Mouse (Mus musculus): ENCODE measurements at regions not wholly inside any gene's neighbourhood (a gene's known extent, or its start where the extent isn't known, plus 50 kb on each side); places are given as distances from the start of the nearest gene placed in this dataset.

DNA sequence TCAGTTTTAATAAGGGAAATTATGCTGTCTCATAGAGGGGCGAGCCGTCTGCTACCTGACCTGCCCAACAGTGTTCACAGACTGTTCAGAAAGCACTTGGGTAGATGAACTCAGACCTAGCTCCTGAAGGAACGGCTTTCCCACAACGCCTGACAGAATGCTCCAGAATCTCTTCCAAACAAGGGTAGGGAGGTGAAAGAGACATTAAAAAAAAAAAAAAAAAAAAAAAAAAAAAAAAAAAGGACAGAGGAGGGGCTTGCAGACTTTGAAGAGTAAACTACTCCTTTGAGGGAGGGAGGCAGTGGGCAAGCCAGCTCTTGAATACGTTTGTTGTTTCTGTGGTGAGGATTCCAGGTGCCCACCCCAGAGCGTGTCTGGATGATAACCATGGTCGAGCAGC lies 81.6 kb downstream of the Cpn2 start:
- Histone ChIP-seq H3K27ac (ENCODE audit: insufficient read depth, low read depth, low read length) (peak overlapping the region; percentile 33; the same call in 1 of the 2 replicates), H3K4me3 (ENCODE audit: insufficient read depth, low read depth, low read length) (no peak overlapping the region), H3K36me3 (ENCODE audit: control insufficient read depth, insufficient read depth, low read length) (no peaks in the 10 kb centered on the region), H3K27me3 (replicated peaks; ENCODE audit: control insufficient read depth, insufficient read depth, low read length) (no peaks in the 10 kb centered on the region), H3K4me1 (ENCODE audit: control insufficient read depth, insufficient read depth, low read length) (peaks cover 22% of the 10 kb centered on the region)
- DNase-seq = no peak
- no peak for TF ChIP-seq POLR2A (IDR thresholded peaks at IDR 0.05; ENCODE audit: low read depth, low read length)
- TF ChIP-seq CTCF (conservative IDR thresholded peaks at IDR 0.05; ENCODE audit: insufficient read depth, insufficient read length, low read depth, low read length) = no peak
- WGBS = 76% methylated on average over 7 of the region's 7 CpGs

DNA sequence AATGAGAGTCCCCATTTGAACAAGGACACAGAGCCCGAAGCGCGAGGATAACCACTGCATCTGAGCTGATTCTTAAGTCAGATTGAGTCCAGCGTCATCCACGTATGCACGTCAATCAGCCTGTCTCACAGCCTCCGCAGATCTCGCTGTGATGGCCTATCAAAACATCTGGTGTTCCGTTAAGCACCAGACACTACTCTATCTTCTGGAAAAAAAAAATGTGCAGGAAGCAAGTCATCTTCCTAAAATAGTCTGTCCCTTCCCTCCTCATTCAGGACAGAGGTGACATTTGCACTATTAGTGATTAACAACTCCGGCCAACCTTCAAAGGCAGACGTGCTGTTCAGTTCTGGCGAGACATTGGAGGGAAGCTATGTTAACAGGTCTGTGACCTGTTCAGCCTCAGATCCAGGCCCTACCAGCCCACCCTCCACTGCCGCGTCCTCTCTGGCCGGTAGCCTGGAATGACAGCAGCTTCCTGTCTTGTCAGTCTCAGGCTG lies 81.0 kb downstream of the Cpn2 start:
- TF ChIP-seq CTCF (conservative IDR thresholded peaks at IDR 0.05; ENCODE audit: insufficient read depth, insufficient read length, low read depth, low read length) = no peak
- no peak for TF ChIP-seq POLR2A (IDR thresholded peaks at IDR 0.05; ENCODE audit: low read depth, low read length)
- Histone ChIP-seq H3K27me3 (replicated peaks; ENCODE audit: control insufficient read depth, insufficient read depth, low read length) (no peaks in the 10 kb centered on the region), H3K4me3 (ENCODE audit: insufficient read depth, low read depth, low read length) (no peak overlapping the region), H3K27ac (ENCODE audit: insufficient read depth, low read depth, low read length) (peak overlapping the region; percentile 85), H3K4me1 (ENCODE audit: control insufficient read depth, insufficient read depth, low read length) (peaks cover 22% of the 10 kb centered on the region), H3K36me3 (ENCODE audit: control insufficient read depth, insufficient read depth, low read length) (no peaks in the 10 kb centered on the region)
- peak; percentile 81 for DNase-seq
- WGBS = 65% methylated on average over 15 of the region's 15 CpGs

GRCm38 (mm10) chr16:30186701-30187270 lies 80.5 kb downstream of the Cpn2 start:
- Histone ChIP-seq H3K36me3 (ENCODE audit: control insufficient read depth, insufficient read depth, low read length) (no peaks in the 10 kb centered on the region), H3K4me3 (ENCODE audit: insufficient read depth, low read depth, low read length) (no peak overlapping the region), H3K27ac (ENCODE audit: insufficient read depth, low read depth, low read length) (peak overlapping the region; percentile 85), H3K4me1 (ENCODE audit: control insufficient read depth, insufficient read depth, low read length) (peaks cover 22% of the 10 kb centered on the region), H3K27me3 (replicated peaks; ENCODE audit: control insufficient read depth, insufficient read depth, low read length) (no peaks in the 10 kb centered on the region)
- 61% methylated on average over 10 of the region's 10 CpGs for WGBS
- no peak for TF ChIP-seq CTCF (conservative IDR thresholded peaks at IDR 0.05; ENCODE audit: insufficient read depth, insufficient read length, low read depth, low read length)
- TF ChIP-seq POLR2A (IDR thresholded peaks at IDR 0.05; ENCODE audit: low read depth, low read length) = no peak
- peak; percentile 52 for DNase-seq

- H3K4me1 ChIP-seq (ENCODE audit: control insufficient read depth, insufficient read depth, low read length) = peaks cover 22% of the 10 kb centered on the region
- peak; percentile 65 for DNase-seq
Measured at GRCm38 (mm10) chr16:30187400-30187799, 79.9 kb downstream of the Cpn2 start.

DNA sequence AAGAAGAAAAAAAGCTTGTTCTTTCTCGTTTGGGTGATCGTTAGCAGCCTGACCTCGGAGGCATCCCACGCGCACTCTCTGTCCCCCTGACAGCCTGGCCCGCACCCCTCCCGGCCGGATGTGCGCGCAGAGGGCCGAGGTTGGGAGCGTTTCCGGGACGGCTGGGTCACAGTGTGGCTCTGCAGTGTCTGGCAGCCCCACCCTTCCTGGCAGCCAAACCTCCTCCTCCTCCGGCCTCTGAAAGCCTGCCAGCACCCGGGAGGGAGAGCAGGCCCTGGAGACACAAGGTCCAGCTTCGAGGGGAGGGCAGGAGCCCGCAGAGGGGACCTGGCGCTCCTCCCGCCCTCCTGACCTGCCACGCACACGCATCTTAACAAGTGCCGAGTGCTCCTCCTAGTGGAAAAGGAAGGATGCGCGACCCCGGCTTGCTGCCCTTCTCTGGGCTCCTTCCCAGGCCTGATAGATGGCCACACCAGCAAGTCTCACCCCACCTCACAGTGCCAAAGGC lies 79.3 kb downstream of the Cpn2 start:
- Histone ChIP-seq H3K4me3 (ENCODE audit: insufficient read depth, low read depth, low read length) (peak overlapping the region; percentile 5), H3K27me3 (replicated peaks; ENCODE audit: control insufficient read depth, insufficient read depth, low read length) (no peaks in the 10 kb centered on the region), H3K4me1 (ENCODE audit: control insufficient read depth, insufficient read depth, low read length) (peaks cover 22% of the 10 kb centered on the region)

More at GRCm38 (mm10) chr16:30187400-30187799, 79.9 kb downstream of the Cpn2 start:
- peak overlapping the region; percentile 85 for H3K27ac ChIP-seq (ENCODE audit: insufficient read depth, low read depth, low read length)
- TF ChIP-seq CTCF (conservative IDR thresholded peaks at IDR 0.05; ENCODE audit: insufficient read depth, insufficient read length, low read depth, low read length) (no peak), POLR2A (IDR thresholded peaks at IDR 0.05; ENCODE audit: low read depth, low read length) (no peak)
- H3K27me3 ChIP-seq (replicated peaks; ENCODE audit: control insufficient read depth, insufficient read depth, low read length) = no peaks in the 10 kb centered on the region
- no peaks in the 10 kb centered on the region for H3K36me3 ChIP-seq (ENCODE audit: control insufficient read depth, insufficient read depth, low read length)
- peak overlapping the region; percentile 5 for H3K4me3 ChIP-seq (ENCODE audit: insufficient read depth, low read depth, low read length)
- 15% methylated on average over 9 of the region's 9 CpGs for WGBS

GRCm38 (mm10) chr16:30188769-30189430 lies 78.4 kb downstream of the Cpn2 start:
- 17% methylated on average over 8 of the region's 8 CpGs for WGBS

More for the DNA sequence above, 79.3 kb downstream of the Cpn2 start:
- peak; percentile 99 for DNase-seq
- WGBS = under 1% methylated on average over 26 of the region's 26 CpGs
- H3K27ac ChIP-seq (ENCODE audit: insufficient read depth, low read depth, low read length) = peak overlapping the region; percentile 85
- H3K36me3 ChIP-seq (ENCODE audit: control insufficient read depth, insufficient read depth, low read length) = no peaks in the 10 kb centered on the region
- no peak for TF ChIP-seq POLR2A (IDR thresholded peaks at IDR 0.05; ENCODE audit: low read depth, low read length)
- TF ChIP-seq CTCF (conservative IDR thresholded peaks at IDR 0.05; ENCODE audit: insufficient read depth, insufficient read length, low read depth, low read length) = peak; percentile 86

DNA sequence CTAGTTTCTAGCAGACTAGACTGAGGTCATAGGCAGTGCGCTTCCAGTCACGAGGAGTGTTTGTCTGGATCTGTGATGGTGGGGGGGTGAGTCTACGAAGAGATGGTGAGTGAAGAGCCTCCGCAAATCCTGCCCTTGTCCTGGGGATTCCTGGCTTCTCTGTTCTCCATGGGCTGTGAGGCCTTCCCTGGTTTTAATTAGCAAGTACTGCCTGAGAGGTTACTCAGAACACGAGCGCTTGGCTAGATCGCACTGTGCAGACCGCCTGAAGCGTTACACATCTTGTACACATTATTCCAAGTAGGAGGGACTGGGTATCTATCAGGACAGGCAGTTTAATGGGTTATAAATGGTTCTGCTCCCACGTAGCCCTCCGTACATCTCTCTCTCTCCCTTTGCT lies 76.9 kb downstream of the Cpn2 start:
- H3K27ac ChIP-seq (ENCODE audit: insufficient read depth, low read depth, low read length) = no peak overlapping the region
- H3K27me3 ChIP-seq (replicated peaks; ENCODE audit: control insufficient read depth, insufficient read depth, low read length) = no peaks in the 10 kb centered on the region
- H3K36me3 ChIP-seq (ENCODE audit: control insufficient read depth, insufficient read depth, low read length) = no peaks in the 10 kb centered on the region
- WGBS = 88% methylated on average over 11 of the region's 11 CpGs
- no peak for DNase-seq
- TF ChIP-seq POLR2A (IDR thresholded peaks at IDR 0.05; ENCODE audit: low read depth, low read length) = no peak
- peaks cover 32% of the 10 kb centered on the region for H3K4me1 ChIP-seq (ENCODE audit: control insufficient read depth, insufficient read depth, low read length)
- H3K4me3 ChIP-seq (ENCODE audit: insufficient read depth, low read depth, low read length) = no peak overlapping the region

More at GRCm38 (mm10) chr16:30188769-30189430, 78.4 kb downstream of the Cpn2 start:
- Histone ChIP-seq H3K27me3 (replicated peaks; ENCODE audit: control insufficient read depth, insufficient read depth, low read length) (no peaks in the 10 kb centered on the region), H3K27ac (ENCODE audit: insufficient read depth, low read depth, low read length) (peak overlapping the region; percentile 85), H3K4me3 (ENCODE audit: insufficient read depth, low read depth, low read length) (no peak overlapping the region), H3K4me1 (ENCODE audit: control insufficient read depth, insufficient read depth, low read length) (peaks cover 22% of the 10 kb centered on the region), H3K36me3 (ENCODE audit: control insufficient read depth, insufficient read depth, low read length) (no peaks in the 10 kb centered on the region)
- TF ChIP-seq POLR2A (IDR thresholded peaks at IDR 0.05; ENCODE audit: low read depth, low read length) (no peak), CTCF (conservative IDR thresholded peaks at IDR 0.05; ENCODE audit: insufficient read depth, insufficient read length, low read depth, low read length) (no peak)
- DNase-seq = peak; percentile 97

Data from kidney, adult 2 months (tissue).